Mouse (Mus musculus) myocyte (in vitro differentiated cells): ENCODE measurements around the gene Adamts12. TPM values are rescaled to one million over a fixed set of nuclear protein-coding genes. Genes with fewer than 3 reads are reported as not detected.
A peak's percentile ranks its signal among the peaks of the same experiment; 100 is the strongest.

Source experiments
- H3K27me3 ChIP-seq: one replicate; pipeline ENCODE4 v1.6.1; 2011; ENCODE audit not compliant: control insufficient read depth, insufficient read depth, insufficient read length
- H3K36me3 ChIP-seq: one replicate; pipeline ENCODE4 v1.6.1; 2011; ENCODE audit not compliant: control insufficient read depth, insufficient read depth
- H3K4me2 ChIP-seq: one replicate; pipeline ENCODE4 v1.6.1; 2011; ENCODE audit warnings: low read depth, control low read depth
- H3K4me3 ChIP-seq: one replicate; pipeline ENCODE4 v1.5.1; 2011; ENCODE audit warnings: mild to moderate bottlenecking, control low read depth, moderate library complexity
- H3K79me2 ChIP-seq: one replicate; pipeline ENCODE4 v1.6.1; 2011; ENCODE audit not compliant: control insufficient read depth, insufficient read depth
- H3ac ChIP-seq: one replicate; pipeline ENCODE4 v1.6.1; 2011; ENCODE audit not compliant: control insufficient read depth, insufficient read length
- CEBPB ChIP-seq: IDR thresholded peaks from 2 replicates; pipeline ENCODE4 v1.6.1; 2011; ENCODE audit warnings: mild to moderate bottlenecking, moderate library complexity; ENCODE audit not compliant: poor library complexity, insufficient read depth, severe bottlenecking
- E2F4 ChIP-seq: IDR thresholded peaks from one replicate; pipeline ENCODE4 v1.6.1; 2011; ENCODE audit warnings: mild to moderate bottlenecking, control low read depth, moderate library complexity; ENCODE audit not compliant: insufficient read depth
- MAX ChIP-seq: IDR thresholded peaks from one replicate; pipeline ENCODE4 v1.6.1; 2011; ENCODE audit warnings: low read depth, mild to moderate bottlenecking, control low read depth
- MYOD1 ChIP-seq, 3 experiments: IDR thresholded peaks; one replicate each; pipeline ENCODE4 v1.6.1; 2011; ENCODE audit warnings: control low read depth in 2 of 3, low read depth in 2 of 3, mild to moderate bottlenecking in 2 of 3, moderate library complexity in 1 of 3; ENCODE audit not compliant: insufficient read length in 2 of 3, control insufficient read depth in 1 of 3
- MYOG ChIP-seq, 3 experiments: IDR thresholded peaks; one replicate each; pipeline ENCODE4 v1.6.1; 2011; ENCODE audit warnings: control low read depth in 2 of 3, low read depth in 2 of 3, mild to moderate bottlenecking in 2 of 3; ENCODE audit not compliant: insufficient read length in 2 of 3, control insufficient read depth in 1 of 3, insufficient read depth in 1 of 3
- POLR2A ChIP-seq: IDR thresholded peaks from one replicate; pipeline ENCODE4 v1.6.1; 2011; ENCODE audit warnings: low read depth, mild to moderate bottlenecking, control low read depth, moderate library complexity; ENCODE audit not compliant: insufficient read length
- POLR2AphosphoS2 ChIP-seq: IDR thresholded peaks from one replicate; pipeline ENCODE4 v1.6.1; 2011; ENCODE audit warnings: low read depth, control low read depth; ENCODE audit not compliant: insufficient read length
- REST ChIP-seq: IDR thresholded peaks from one replicate; pipeline ENCODE4 v1.6.1; 2011; ENCODE audit warnings: mild to moderate bottlenecking, control low read depth, moderate library complexity; ENCODE audit not compliant: insufficient read depth, insufficient read length
- SRF ChIP-seq: IDR thresholded peaks from one replicate; pipeline ENCODE4 v1.6.1; 2011; ENCODE audit warnings: low read depth; ENCODE audit not compliant: control insufficient read depth, insufficient read length
- TCF12 ChIP-seq: IDR thresholded peaks from one replicate; pipeline ENCODE4 v1.6.1; 2011; ENCODE audit warnings: mild to moderate bottlenecking, control low read depth; ENCODE audit not compliant: poor library complexity, insufficient read depth, severe bottlenecking
- TCF3 ChIP-seq: IDR thresholded peaks from one replicate; pipeline ENCODE4 v1.6.1; 2011; ENCODE audit warnings: low read depth, control low read depth; ENCODE audit not compliant: insufficient read length
- USF1 ChIP-seq: IDR thresholded peaks from one replicate; pipeline ENCODE4 v1.6.1; 2011; ENCODE audit warnings: low read depth, mild to moderate bottlenecking, control low read depth, moderate library complexity
- polyA plus RNA-seq: library from polyadenylated mRNA; unstranded; fragments of >200 nt; fragmentation: generic; extraction: Trizol; gene quantifications from one replicate; pipeline ENCODE4 v1.2.1, GENCODE M21; 2012; ENCODE audit warnings: missing spikeins

Adamts12 gene
- polyA plus RNA-seq, 1 experiment: 0.55 TPM

DNA sequence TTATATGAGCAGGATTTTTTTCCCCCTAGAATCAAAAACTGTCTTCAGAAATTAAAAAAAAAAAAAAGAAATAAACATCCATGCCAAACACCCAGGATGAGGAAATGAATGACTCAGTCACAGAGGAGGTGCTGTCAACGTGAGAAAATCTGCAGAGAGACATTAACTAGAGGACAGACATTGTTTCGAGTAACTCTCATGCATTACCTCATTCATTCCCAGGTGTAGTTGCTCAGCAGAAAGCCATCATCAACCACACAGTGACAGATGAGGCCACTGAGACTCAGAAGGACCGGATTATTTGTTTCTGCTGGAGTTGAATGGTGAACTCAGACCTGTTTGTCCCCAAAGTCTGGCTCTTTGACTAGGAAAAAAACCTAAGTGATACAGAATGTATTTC, 81.0 kb downstream of the Adamts12 start:
- no peaks in the 10 kb centered on the region for H3K27me3 ChIP-seq
- no peaks in the 10 kb centered on the region for H3K36me3 ChIP-seq
- no peak overlapping the region for H3K4me2 ChIP-seq
- no peaks in the 10 kb centered on the region for H3K79me2 ChIP-seq
- no peak overlapping the region for H3K4me3 ChIP-seq
- H3ac ChIP-seq: no peak overlapping the region
- TF ChIP-seq POLR2A (no peak), E2F4 (no peak), MYOD1 (IDR thresholded peaks at IDR 0.05; ENCODE audit: control insufficient read depth in 1 of 3, insufficient read length in 2 of 3, low read depth in 2 of 3) (no peak), MYOG (IDR thresholded peaks at IDR 0.05; ENCODE audit: control insufficient read depth in 1 of 3, insufficient read depth in 1 of 3, insufficient read length in 2 of 3, low read depth in 2 of 3) (no peak), TCF3 (no peak), POLR2AphosphoS2 (no peak), CEBPB (no peak), TCF12 (no peak), SRF (no peak), REST (no peak), MAX (no peak), USF1 (no peak)

DNA sequence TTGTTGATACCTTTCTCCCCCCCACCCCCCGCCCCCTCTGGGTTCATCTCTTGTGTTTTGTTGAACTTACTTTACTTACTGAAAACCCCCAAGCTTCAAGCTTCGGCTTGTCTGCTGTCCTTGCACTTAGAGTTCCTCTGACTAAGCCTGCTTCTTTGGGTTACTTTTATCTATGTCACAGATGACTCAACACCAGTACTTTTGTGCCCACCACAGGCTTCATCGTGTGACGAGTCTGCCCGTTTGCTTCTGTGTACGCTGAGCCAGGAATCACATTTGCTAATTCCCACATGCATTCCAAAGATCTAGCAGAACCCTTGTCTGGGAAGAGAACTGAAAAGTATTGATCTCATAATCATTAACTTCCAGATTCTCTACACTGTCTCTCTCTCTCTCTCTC, 94.8 kb downstream of the Adamts12 start:
- Histone ChIP-seq H3K27me3 (no peaks in the 10 kb centered on the region), H3K36me3 (no peaks in the 10 kb centered on the region), H3K79me2 (no peaks in the 10 kb centered on the region), H3ac (no peak overlapping the region), H3K4me2 (peak overlapping the region; percentile 7), H3K4me3 (no peak overlapping the region)
- TF ChIP-seq POLR2AphosphoS2 (no peak), TCF3 (no peak), E2F4 (no peak), TCF12 (no peak)

DNA sequence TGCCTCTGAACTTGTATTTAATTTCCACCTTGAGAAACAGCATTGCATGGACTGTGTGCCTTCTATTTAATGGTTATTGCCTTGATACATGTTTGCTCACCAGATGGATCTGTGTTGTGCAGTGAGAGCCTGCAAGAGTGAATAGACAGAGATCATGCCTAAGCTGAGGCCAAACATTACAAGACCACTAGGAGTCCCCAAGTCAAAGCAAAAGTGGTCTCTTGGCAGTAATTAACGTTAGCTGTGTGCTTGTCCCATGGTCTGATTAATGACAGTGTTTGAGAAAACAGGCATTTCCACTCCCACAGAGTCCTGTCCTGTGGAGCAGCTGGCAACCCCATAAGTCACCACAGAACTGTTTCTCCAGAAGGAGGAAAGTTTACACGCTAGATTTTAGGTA, 96.2 kb downstream of the Adamts12 start:
- TF ChIP-seq POLR2AphosphoS2 (no peak), POLR2A (no peak), TCF3 (no peak), REST (no peak), MYOG (IDR thresholded peaks at IDR 0.05; ENCODE audit: control insufficient read depth in 1 of 3, insufficient read depth in 1 of 3, insufficient read length in 2 of 3, low read depth in 2 of 3) (no peak), USF1 (no peak), SRF (no peak), CEBPB (no peak), MYOD1 (IDR thresholded peaks at IDR 0.05; ENCODE audit: control insufficient read depth in 1 of 3, insufficient read length in 2 of 3, low read depth in 2 of 3) (no peak), TCF12 (no peak), MAX (no peak), E2F4 (no peak)
- Histone ChIP-seq H3K79me2 (no peaks in the 10 kb centered on the region), H3K4me3 (no peak overlapping the region), H3ac (no peak overlapping the region), H3K36me3 (no peaks in the 10 kb centered on the region), H3K27me3 (no peaks in the 10 kb centered on the region), H3K4me2 (no peak overlapping the region)

DNA sequence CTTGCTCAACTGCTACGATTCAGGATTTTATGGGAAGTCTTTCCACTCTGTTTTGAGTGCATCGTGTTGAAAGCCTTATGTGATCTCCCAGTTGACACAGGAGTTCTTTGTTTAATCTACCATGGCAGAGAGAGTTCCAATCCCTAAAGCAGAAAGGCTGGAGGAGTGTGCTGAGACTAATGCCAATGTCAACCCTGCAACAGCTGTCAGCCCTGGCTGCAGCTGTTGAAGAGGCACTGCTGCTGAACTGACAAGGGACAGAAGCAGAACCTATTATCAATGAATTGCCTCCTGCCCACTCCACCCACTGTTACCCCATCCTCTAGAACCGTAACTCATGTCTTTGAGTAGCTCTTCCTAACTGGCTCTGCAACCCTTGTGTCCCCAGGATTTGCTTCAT, 101.3 kb downstream of the Adamts12 start:
- no peak overlapping the region for H3ac ChIP-seq
- no peak overlapping the region for H3K4me2 ChIP-seq
- no peaks in the 10 kb centered on the region for H3K79me2 ChIP-seq
- no peak overlapping the region for H3K4me3 ChIP-seq
- no peak for TF ChIP-seq TCF3
- peak in 2 of 3 experiments; percentile 69 to 80 for TF ChIP-seq MYOG (IDR thresholded peaks at IDR 0.05; ENCODE audit: control insufficient read depth in 1 of 3, insufficient read depth in 1 of 3, insufficient read length in 2 of 3, low read depth in 2 of 3)
- TF ChIP-seq SRF: no peak
- TF ChIP-seq MYOD1 (IDR thresholded peaks at IDR 0.05; ENCODE audit: control insufficient read depth in 1 of 3, insufficient read length in 2 of 3, low read depth in 2 of 3): peak; percentile 33 to 88 (median 88)
- no peaks in the 10 kb centered on the region for H3K36me3 ChIP-seq
- H3K27me3 ChIP-seq: no peaks in the 10 kb centered on the region

DNA sequence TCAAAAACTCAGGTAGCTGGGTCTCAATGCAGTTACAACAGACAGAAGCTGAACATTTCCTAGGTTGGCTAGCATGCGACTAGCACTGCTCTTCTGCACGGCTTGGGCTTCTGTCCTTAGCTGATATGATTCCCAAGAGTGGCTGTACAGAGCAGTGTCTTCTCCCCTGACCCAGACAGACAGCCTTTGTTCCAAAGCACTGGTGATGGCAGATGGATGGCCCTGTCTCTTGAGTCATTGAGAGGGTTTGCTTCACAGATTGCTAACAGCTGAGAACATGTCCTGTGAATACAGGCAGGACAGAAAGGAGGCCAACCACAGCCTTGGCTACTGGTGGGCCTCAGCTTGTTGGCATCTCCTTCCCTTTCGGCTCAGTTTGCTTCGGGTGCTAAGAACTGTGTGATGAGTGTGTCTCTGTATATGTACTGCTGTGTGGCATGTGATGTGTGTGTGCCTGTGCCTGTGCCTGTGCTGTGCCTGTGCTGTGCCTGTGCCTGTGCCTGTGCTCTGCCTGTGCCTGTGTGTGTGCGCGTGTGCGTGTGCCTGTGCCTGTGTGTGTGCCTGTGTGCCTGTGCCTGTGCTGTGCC, 109.4 kb downstream of the Adamts12 start:
- no peak overlapping the region for H3K4me2 ChIP-seq
- TF ChIP-seq POLR2A (no peak), MYOD1 (IDR thresholded peaks at IDR 0.05; ENCODE audit: control insufficient read depth in 1 of 3, insufficient read length in 2 of 3, low read depth in 2 of 3) (peak in 1 of 3 experiments; percentile 5), TCF3 (no peak), REST (no peak), CEBPB (no peak), E2F4 (no peak), SRF (no peak), USF1 (no peak), POLR2AphosphoS2 (no peak), TCF12 (no peak), MAX (no peak), MYOG (IDR thresholded peaks at IDR 0.05; ENCODE audit: control insufficient read depth in 1 of 3, insufficient read depth in 1 of 3, insufficient read length in 2 of 3, low read depth in 2 of 3) (peak in 1 of 3 experiments; percentile 34)
- H3K4me3 ChIP-seq: no peak overlapping the region
- H3ac ChIP-seq: peak overlapping the region; percentile 65
- no peaks in the 10 kb centered on the region for H3K36me3 ChIP-seq
- H3K27me3 ChIP-seq: no peaks in the 10 kb centered on the region
- no peaks in the 10 kb centered on the region for H3K79me2 ChIP-seq
